Mouse (Mus musculus): ENCODE data around the gene Cd47.
"Not testable (repeated sequence)": the region's sequence is repeated elsewhere in the genome, so short reads cannot be mapped to it uniquely, and the experiment has no call there.

Gene Cd47

GRCm38 (mm10) chr16:49790575-49791465 lies 9.5 kb upstream of the Cd47 start:
- DNase-seq = no peak

DNA sequence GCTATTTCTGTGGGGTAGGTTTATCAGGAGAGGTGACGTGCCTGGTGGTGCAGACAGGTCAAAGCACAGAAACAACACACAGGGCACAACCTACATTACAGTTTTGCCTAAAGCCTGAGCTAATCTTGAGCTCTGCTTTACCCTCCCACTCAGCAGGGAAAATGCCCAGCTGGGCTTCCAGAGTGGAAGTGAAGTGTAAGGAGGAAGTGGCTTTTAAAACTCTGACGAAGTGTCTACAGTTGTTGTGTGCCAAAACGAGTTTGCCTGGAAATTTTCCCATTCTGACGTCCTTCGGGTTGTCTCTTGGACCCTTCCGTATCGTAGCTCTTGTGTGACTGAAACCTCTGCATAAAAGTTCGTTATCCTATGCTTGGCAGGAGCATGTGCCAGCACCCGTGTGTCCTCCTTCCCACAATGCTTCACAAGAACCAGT lies 7.9 kb upstream of the Cd47 start:
- DNase-seq = peak; percentile 61 to 76

GRCm38 (mm10) chr16:49793596-49793995 lies 6.7 kb upstream of the Cd47 start:
- no peak for DNase-seq

- DNase-seq = no peak
These were observed 4.1 kb upstream of the Cd47 start for GRCm38 (mm10) chr16:49796271-49796670.

- DNase-seq = no peak
These were observed 3.4 kb upstream of the Cd47 start for GRCm38 (mm10) chr16:49796954-49797353.

GRCm38 (mm10) chr16:49798790-49799189 lies 1.5 kb upstream of the Cd47 start:
- peak in 1 of 2 experiments; percentile 34 for DNase-seq

- DNase-seq = no peak
These were observed 663 bp downstream of the Cd47 start for GRCm38 (mm10) chr16:49800996-49801395.

DNA sequence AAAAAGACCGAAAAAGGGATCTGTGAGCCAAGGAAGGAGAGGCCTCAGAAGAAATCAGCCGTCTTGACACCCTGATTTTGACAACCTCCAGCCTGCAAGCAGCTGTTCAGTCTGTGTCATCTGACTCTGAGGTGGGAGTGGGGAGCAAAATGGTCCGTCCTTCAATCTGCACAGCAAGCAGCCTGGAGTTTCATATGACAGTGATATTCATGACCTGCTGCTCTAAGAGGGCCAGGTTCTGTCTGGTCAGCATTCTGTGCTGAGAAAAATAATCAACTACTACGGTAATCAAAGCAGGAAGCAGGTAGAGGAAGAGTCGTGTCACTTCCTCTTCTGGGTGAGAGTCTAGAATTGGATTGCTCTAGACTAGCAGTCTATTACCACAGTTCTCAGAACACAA lies 1.1 kb downstream of the Cd47 start:
- no peak for DNase-seq

DNA sequence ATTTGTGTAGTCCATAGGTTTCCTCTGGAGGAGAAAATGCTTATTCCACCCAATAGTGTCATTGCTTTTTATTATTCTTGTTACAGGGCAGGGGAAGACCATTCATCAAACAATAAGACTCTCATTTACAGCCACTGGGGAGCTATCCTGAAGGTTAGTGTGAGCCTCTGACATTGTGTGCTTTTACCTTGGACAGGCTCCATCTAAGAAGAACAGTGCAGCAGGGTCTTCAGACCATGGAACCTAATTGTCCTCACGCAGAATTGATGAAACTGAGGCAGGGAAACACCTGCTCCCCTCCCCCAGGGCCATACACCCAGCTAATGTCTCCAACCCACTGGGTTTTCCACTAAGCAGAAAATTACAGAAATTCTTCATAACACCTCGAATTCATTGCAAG lies 2.7 kb downstream of the Cd47 start:
- no peak for DNase-seq

DNA sequence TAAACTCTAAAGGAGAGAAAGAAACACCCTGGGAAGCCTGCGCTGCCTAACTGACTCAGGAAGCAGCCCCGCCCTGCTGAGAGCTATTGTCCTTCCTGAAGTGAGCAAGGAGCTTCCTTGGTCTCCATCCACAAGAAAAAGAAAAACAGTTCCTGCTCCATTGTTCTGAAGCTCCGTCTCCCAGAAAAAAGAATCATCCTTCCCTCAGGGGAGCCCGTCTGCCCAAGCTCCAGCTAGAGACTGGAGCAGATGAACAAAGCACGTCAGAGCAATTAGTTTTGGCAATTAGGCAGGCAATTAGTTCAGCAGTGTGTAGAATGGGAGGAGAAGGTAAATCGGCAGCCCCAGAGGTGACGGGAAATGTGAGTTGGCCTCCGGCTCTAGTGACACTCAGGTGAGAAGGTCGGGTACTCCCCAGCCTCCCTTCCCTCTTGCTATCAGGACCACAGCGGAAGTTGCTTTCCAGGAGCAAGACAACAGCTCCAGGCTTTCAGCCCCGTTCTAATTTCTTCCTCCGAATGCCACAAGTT lies 3.7 kb downstream of the Cd47 start:
- peak in 1 of 2 experiments; percentile 60 for DNase-seq

GRCm38 (mm10) chr16:49806920-49807319 lies 6.6 kb downstream of the Cd47 start:
- no peak for DNase-seq

- DNase-seq = no peak
These were observed 7.1 kb downstream of the Cd47 start for GRCm38 (mm10) chr16:49807419-49807841.

GRCm38 (mm10) chr16:49807862-49808430 lies 7.6 kb downstream of the Cd47 start:
- no peak for DNase-seq

- no peak for DNase-seq
These were observed 11.6 kb downstream of the Cd47 start for GRCm38 (mm10) chr16:49811897-49812296.

DNA sequence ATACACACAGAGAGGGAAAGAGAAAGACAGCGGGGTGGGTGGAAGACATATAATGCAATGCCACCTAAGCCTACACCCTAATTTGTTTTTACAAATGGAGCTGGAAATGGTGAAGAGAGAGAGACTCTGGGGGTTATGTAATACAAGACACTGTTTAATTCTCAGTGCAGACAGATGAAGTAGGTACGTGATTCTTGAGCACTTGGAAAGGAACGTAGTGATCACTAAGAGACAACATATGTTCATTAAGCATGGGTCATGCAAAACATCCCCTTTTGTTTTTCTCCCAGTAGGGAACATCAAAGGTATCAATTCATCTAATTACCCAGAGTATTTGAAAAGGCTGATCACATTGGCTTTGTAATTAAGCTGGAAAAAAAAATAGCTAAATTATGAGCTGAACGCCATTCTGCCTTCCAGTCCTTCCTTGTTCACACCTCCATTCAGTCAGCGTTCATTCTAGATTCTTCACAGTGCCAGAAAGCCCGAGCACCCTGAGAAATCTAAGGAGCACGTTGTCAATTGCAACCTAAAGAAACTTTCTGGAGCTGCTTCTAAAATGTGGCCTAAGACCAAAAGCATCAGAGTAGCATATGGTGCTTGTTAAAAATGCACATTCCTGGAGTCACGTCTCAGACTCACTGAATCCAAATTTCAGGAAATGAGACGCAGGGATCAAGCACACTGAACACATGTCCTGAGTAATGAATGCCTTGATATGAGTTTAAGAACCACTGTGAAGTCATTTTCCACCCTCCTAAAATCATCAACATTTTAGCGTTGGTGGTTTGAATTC lies 12.7 kb downstream of the Cd47 start:
- DNase-seq = no peak

- DNase-seq = no peak
These were observed 14.1 kb downstream of the Cd47 start for GRCm38 (mm10) chr16:49814419-49814818.

GRCm38 (mm10) chr16:49816889-49817288 lies 16.6 kb downstream of the Cd47 start:
- DNase-seq = no peak

DNA sequence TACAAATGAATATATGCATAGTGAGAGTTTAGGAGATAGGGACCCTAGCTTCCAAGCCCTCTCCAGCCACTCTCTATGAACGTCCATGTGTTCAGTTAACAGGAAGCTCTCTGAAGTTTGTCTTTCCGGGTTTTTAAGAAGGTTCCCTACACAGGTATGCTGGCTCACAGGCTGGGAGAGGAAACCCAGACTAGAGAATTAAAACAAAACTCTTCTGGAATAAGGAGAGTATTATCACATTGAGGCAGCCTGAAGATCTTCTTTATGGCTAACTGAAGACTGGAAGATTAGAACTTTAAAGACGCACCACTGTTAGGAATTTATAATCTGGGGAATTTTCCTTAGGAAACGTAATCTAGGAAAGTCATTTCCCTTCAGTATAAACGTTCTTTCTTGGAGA lies 17.8 kb downstream of the Cd47 start:
- DNase-seq = no peak

DNA sequence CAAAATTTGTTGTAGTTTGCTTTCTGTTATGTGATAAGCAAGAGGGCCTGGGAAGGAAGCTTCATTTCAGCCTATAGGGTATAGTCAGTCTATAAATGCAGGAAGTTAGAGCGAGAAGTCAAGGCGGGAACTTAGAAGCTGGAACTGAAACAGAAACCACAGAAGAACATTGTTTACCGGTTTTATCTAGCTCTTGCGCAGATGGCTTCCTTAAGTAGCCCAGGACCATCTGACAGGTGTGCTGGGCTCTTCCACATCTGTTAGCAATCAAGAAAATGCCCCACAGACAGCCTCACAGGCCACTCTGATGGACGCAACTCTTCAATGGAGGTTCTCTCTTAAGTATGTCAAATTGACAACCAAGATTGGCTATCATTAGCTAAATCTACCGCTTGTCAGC lies 18.3 kb downstream of the Cd47 start:
- DNase-seq = no peak

DNA sequence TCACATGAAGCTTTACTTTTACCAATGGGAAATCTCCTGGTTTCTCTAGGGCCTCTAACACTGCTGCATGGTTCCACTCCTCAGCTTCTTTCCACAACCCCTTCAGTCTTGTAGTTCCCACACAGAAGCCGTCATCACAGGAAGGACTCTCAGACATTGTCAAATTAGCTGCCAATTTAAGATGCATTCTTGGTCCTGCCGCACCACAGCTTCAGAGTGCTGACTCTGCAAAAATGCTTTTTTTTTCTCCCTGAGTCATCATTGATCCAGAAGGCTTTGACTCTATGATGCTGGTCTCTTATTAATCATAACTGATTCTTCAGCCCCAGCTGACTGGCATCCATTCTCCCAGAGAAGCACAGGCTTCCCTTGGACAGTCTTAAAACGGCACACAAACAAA lies 19.2 kb downstream of the Cd47 start:
- DNase-seq = no peak

DNA sequence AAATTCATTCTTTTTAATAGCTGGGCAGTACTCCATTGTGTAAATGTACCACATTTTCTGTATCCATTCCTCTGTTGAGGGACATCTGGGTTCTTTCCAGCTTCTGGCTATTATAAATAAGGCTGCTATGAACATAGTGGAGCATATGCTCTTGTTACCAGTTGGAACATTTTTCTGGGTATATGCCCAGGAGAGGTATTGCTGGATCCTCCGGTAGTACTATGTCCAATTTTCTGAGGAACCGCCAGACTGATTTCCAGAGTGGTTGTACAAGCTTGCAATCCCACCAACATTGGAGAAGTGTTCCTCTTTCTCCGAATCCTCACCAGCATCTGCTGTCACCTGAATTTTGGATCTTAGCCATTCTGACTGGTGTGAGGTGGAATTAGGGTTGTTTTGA lies 30.6 kb downstream of the Cd47 start:
- not testable (repeated sequence) for DNase-seq

GRCm38 (mm10) chr16:49832339-49832738 lies 32.0 kb downstream of the Cd47 start:
- DNase-seq = no peak

DNA sequence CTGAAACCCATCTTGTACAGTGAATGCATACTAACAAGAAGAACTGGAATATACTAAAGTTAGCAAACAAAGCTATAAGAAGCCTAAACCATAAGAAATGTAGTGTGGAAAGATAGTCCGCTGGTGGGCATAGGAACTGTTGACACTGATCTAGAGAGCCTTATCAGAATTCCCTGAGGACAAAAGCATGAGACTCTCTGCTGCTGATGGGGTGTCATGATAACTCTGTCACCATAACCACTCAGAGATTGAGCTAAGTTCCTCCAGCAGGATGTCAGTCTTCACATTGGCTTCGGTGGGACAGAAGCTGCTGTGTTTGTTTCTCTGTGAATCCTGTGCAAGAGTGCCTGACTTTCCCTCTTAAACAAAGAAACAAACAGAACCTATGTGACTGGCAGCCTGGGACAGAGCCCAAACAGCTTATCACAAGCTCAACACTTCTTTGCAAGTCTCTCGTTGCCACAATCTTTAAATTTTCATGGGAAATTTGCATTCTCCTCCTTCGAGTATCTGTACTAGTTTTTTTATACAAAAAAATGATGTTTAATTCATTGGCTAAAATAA lies 33.9 kb downstream of the Cd47 start:
- peak in 1 of 2 experiments; percentile 32 for DNase-seq
